Mouse (Mus musculus) spleen, adult 2 months (tissue): ENCODE measurements around the gene C5ar1. TPM values are rescaled to one million over a fixed set of nuclear protein-coding genes. Genes with fewer than 3 reads are reported as not detected.

Experiments
- DNase-seq, 2 experiments: peaks; one replicate each; pipeline versions ENCODE4 v3.0.0 to v3.0.0-alpha.2; 2012 to 2021; ENCODE audit warnings: low spot score in 2 of 2, low read depth in 1 of 2
- H3K27ac ChIP-seq: fragments of 200-500 bp; 2 replicates; pipeline ENCODE4 v1.5.1; 2012; ENCODE audit warnings: low read length, inconsistent platforms; ENCODE audit not compliant: insufficient read depth
- H3K27me3 ChIP-seq: fragments of 200-500 bp; 2 replicates; pipeline ENCODE4 v1.6.1; 2012; ENCODE audit warnings: mild to moderate bottlenecking, moderate library complexity, low read length, inconsistent platforms; ENCODE audit not compliant: control insufficient read depth, insufficient read depth
- H3K36me3 ChIP-seq: fragments of 200-500 bp; 2 replicates; pipeline ENCODE4 v1.6.1; 2012; ENCODE audit warnings: mild to moderate bottlenecking, low read length, inconsistent platforms; ENCODE audit not compliant: control insufficient read depth, insufficient read depth
- H3K4me1 ChIP-seq: fragments of 200-500 bp; 2 replicates; pipeline ENCODE4 v1.6.1; 2011; ENCODE audit warnings: inconsistent platforms; ENCODE audit not compliant: control insufficient read depth, insufficient read depth, insufficient read length
- H3K4me3 ChIP-seq: fragments of 200-500 bp; 2 replicates; pipeline ENCODE4 v1.5.1; 2011; ENCODE audit warnings: mild to moderate bottlenecking, inconsistent platforms; ENCODE audit not compliant: insufficient read depth, insufficient read length; ENCODE audit errors: extremely low read depth
- CTCF ChIP-seq: fragments of 200-500 bp; IDR thresholded peaks from 2 replicates; pipeline ENCODE4 v1.5.1; 2011; ENCODE audit warnings: mild to moderate bottlenecking, inconsistent platforms; ENCODE audit not compliant: insufficient read depth, insufficient read length, insufficient replicate concordance; ENCODE audit errors: extremely low read depth
- POLR2A ChIP-seq: fragments of 200-500 bp; IDR thresholded peaks from 2 replicates; pipeline ENCODE4 v1.6.1; 2011; ENCODE audit warnings: low read depth, low read length, inconsistent platforms
- WGBS: fragments of 180-500 bp; shearing (Covaris S2); methylation state at CpG from one replicate; pipeline ENCODE4 v1.1.7; 2018; 5-methylcytosine and 5-hydroxymethylcytosine counted together
- polyA plus RNA-seq: library from polyadenylated mRNA; depleted of rRNA; stranded (reverse); fragments of >200 nt; gene quantifications from 2 replicates; pipeline ENCODE4 v1.2.3, GENCODE M21; 2012

Gene C5ar1
- polyA plus RNA-seq, 1 experiment: 7.5 TPM

DNA sequence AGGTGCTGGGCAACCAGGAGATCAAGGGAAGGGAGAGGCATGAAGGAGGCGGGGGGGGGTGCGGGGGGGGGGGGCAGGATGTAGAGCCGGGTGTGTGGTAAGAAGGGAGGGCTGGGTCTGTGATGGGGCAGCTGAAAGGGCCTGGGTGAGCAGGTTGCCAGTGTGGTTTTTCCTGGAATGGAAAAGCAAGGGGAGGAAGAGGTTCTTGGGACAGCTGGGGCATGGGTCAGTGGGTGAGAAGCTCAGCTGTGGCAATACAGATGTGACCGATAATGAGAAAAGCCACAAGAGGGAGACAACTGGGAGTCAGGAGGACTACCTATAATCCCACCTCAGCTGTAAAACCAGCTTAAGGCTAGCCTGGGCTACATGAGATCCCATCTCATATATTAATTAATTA, 13.4 kb downstream of the C5ar1 start:
- Histone ChIP-seq H3K27ac (no peak overlapping the region), H3K4me3 (no peak overlapping the region), H3K4me1 (peaks cover 14% of the 10 kb centered on the region; the same call in 1 of the 2 replicates), H3K27me3 (no peaks in the 10 kb centered on the region), H3K36me3 (no peaks in the 10 kb centered on the region)
- TF ChIP-seq POLR2A: no peak
- TF ChIP-seq CTCF: no peak
- WGBS: 5% methylated on average over 2 of the region's 4 CpGs
- DNase-seq: no peak

- TF ChIP-seq POLR2A: no peak
- no peak for TF ChIP-seq CTCF
- WGBS: 39% methylated on average over 5 of the region's 5 CpGs
- H3K4me3 ChIP-seq: no peak within 1 kb of the TSS
- peaks cover 15% of the 10 kb centered on the region; the same call in 1 of the 2 replicates for H3K4me1 ChIP-seq
- no peaks in the 10 kb centered on the region for H3K36me3 ChIP-seq
- no peak for DNase-seq
- H3K27ac ChIP-seq: peak within 1 kb of the TSS; percentile 41
- no peaks in the 10 kb centered on the region for H3K27me3 ChIP-seq
Measured at GRCm38 (mm10) chr7:16244067-16244466, 15.3 kb downstream of the C5ar1 start, which contains the start of gene C5ar2. Gene C5ar2 (minus strand): TSS chr7:16244154.

- Histone ChIP-seq H3K4me3 (no peak overlapping the region), H3K4me1 (peaks cover 16% of the 10 kb centered on the region), H3K27ac (peak overlapping the region; percentile 30), H3K36me3 (no peaks in the 10 kb centered on the region), H3K27me3 (no peaks in the 10 kb centered on the region)
- 39% methylated on average over 6 of the region's 6 CpGs for WGBS
- TF ChIP-seq POLR2A (no peak), CTCF (no peak)
- DNase-seq: no peak
Measured at GRCm38 (mm10) chr7:16242198-16242597, 17.1 kb downstream of the C5ar1 start.

GRCm38 (mm10) chr7:16241787-16242186, 17.6 kb downstream of the C5ar1 start:
- H3K27me3 ChIP-seq: no peaks in the 10 kb centered on the region
- peak overlapping the region; percentile 30 for H3K27ac ChIP-seq
- TF ChIP-seq POLR2A (no peak), CTCF (no peak)
- no peak overlapping the region for H3K4me3 ChIP-seq
- H3K4me1 ChIP-seq: peaks cover 16% of the 10 kb centered on the region
- no peaks in the 10 kb centered on the region for H3K36me3 ChIP-seq
- DNase-seq: no peak
- 56% methylated on average over 11 of the region's 11 CpGs for WGBS

GRCm38 (mm10) chr7:16240978-16241303, 18.4 kb downstream of the C5ar1 start:
- Histone ChIP-seq H3K27ac (no peak overlapping the region), H3K4me3 (no peak overlapping the region), H3K4me1 (peaks cover 16% of the 10 kb centered on the region), H3K27me3 (no peaks in the 10 kb centered on the region), H3K36me3 (no peaks in the 10 kb centered on the region)
- TF ChIP-seq POLR2A (no peak), CTCF (no peak)
- no peak for DNase-seq
- WGBS: 91% methylated on average over 1 of the region's 1 CpGs

DNA sequence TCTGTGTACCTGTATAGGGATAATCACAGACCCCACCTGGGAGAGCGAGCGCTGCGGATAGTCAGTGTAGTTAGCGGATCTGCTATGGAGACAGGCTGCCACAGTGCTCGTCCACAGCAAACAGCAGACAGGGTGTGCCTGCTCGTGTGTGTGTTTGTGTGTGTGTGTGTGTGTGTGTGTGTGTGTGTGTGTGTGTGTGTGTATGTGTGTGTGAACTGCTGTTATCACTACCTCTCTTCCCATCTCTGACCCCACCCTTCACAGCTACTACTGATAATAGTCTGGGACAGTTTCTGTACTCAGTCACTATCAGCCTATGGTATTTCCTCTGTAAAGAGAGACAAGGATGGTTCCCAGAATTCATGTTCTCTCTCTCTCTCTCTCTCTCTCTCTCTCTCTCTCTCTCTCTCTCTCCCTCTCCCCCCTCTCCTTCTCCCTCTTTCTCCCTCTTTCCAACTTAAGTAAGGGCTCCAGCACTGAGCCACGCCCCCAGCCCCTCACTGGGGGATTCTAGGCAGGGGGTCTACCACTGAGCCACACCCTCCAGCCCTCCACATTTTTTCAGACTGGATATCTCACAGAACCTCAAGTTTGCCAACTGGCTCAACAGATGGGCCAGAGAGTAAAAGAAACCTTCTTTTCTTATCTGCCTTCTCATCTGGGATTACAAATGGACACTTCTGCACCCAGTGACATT, 18.9 kb downstream of the C5ar1 start:
- DNase-seq: no peak
- Histone ChIP-seq H3K4me1 (peaks cover 13% of the 10 kb centered on the region), H3K36me3 (no peaks in the 10 kb centered on the region), H3K4me3 (no peak overlapping the region), H3K27ac (peak overlapping the region; percentile 67), H3K27me3 (no peaks in the 10 kb centered on the region)
- whole genome bisulfite sequencing: 73% methylated on average over 7 of the region's 7 CpGs
- no peak for TF ChIP-seq POLR2A
- TF ChIP-seq CTCF: no peak

GRCm38 (mm10) chr7:16239554-16239997, 19.8 kb downstream of the C5ar1 start:
- Histone ChIP-seq H3K36me3 (no peaks in the 10 kb centered on the region), H3K4me3 (no peak overlapping the region; the same call in 1 of the 2 replicates), H3K27ac (peak overlapping the region; percentile 67), H3K4me1 (peaks cover 13% of the 10 kb centered on the region), H3K27me3 (no peaks in the 10 kb centered on the region)
- WGBS: 23% methylated on average over 9 of the region's 9 CpGs
- TF ChIP-seq POLR2A (no peak), CTCF (no peak)
- peak; percentile 62 to 81 for DNase-seq

- no peak overlapping the region for H3K4me3 ChIP-seq
- no peaks in the 10 kb centered on the region for H3K27me3 ChIP-seq
- TF ChIP-seq POLR2A (no peak), CTCF (no peak)
- H3K4me1 ChIP-seq: no peaks in the 10 kb centered on the region
- H3K27ac ChIP-seq: no peak overlapping the region
- H3K36me3 ChIP-seq: no peaks in the 10 kb centered on the region
- WGBS: 75% methylated on average over 5 of the region's 5 CpGs
- no peak for DNase-seq
Measured at GRCm38 (mm10) chr7:16229869-16230268, 29.5 kb downstream of the C5ar1 start.
